In the genomic region with DNA sequence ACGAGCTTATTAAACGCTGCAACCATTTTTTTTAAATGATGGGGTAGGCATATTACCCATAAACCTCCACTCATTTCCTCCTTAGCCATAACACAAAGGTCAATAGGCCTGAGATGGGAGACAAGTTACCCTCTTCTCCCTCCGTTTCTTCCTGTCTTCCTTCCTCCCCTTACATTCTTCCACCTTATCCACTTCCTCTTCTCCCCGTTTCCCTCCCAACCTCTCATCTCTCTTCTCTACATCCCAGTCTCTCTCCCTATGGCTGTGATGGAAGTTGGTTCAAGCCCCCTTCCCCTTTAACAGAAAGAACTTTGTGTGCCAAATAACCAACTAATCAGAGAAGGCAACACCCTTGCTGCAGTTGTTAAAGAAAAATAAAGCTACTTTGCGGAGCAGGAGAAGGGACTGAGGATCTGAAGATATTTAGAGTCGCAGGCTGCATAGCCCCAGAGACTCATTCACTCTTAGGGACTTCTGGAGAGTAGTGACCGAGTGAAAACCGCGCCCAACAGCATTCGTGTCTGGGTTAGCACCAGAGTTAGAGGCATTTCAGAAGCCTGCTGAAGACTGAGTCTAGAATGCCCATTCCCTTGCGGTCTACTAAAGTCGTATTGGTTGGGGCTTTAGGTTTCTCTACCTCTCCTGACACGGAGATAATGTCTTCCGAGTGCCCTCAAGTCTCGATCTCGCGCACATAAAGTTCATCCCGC, we compare ENCODE assay signal across 9 mouse cellular contexts. TPM values are rescaled to one million over a fixed set of nuclear protein-coding genes. Genes with fewer than 3 reads are reported as not detected.
DNase-seq lines count a peak whose midpoint lies in the region; ATAC-seq and TF ChIP-seq lines count a peak whose summit lies in the region.
"Had no signal": no experiment of that assay in that cellular context is flagged by ENCODE, and none has a peak within 500 bp of the region (broad histone marks: within the 10 kb centered on the region; RNA-seq: fewer than 3 reads in every experiment).

No protein-coding gene starts in this region.

- peaks cover 60% of the 10 kb centered on the region for H3K4me1 ChIP-seq in kidney, embryonic 15.5 days
- H3K4me1 ChIP-seq in cortical plate, adult 2 months (ENCODE audit: control insufficient read depth, insufficient read depth, low read length): no peaks in the 10 kb centered on the region
- peaks cover 4% of the 10 kb centered on the region; the same call in 1 of the 2 replicates for H3K4me1 ChIP-seq in hindbrain, embryonic 11.5 days (replicated peaks; ENCODE audit: control insufficient read depth, insufficient read depth, low read length)
- H3K4me1 ChIP-seq in midbrain, embryonic 11.5 days (ENCODE audit: control insufficient read depth, insufficient read depth, low read length): peaks cover 29% of the 10 kb centered on the region

- peak overlapping the region; percentile 66 for H3K4me3 ChIP-seq in kidney, embryonic 15.5 days (replicated peaks)
- peak overlapping the region; percentile 40; the same call in 1 of the 2 replicates for H3K4me3 ChIP-seq in cortical plate, adult 2 months (ENCODE audit: insufficient read depth, low read length)
- H3K4me3 ChIP-seq in hindbrain, embryonic 11.5 days (ENCODE audit: low read depth, low read length): peak overlapping the region; percentile 72
- peak overlapping the region; percentile 56 for H3K4me3 ChIP-seq in midbrain, embryonic 11.5 days (ENCODE audit: low read depth, low read length)

- no peak; the same call in 1 of the 2 replicates for ATAC-seq in kidney, embryonic 15.5 days (replicated peaks; ENCODE audit: low FRiP score)
- ATAC-seq in hindbrain, embryonic 11.5 days (ENCODE audit: low FRiP score): peak; percentile 5; the same call in 1 of the 2 replicates
- ATAC-seq in midbrain, embryonic 11.5 days (ENCODE audit: low FRiP score): no peak

- no peaks in the 10 kb centered on the region; the same call in 1 of the 2 replicates for H3K36me3 ChIP-seq in kidney, embryonic 15.5 days
- no peaks in the 10 kb centered on the region for H3K36me3 ChIP-seq in hindbrain, embryonic 11.5 days (ENCODE audit: control insufficient read depth, insufficient read depth, low read length)
- no peaks in the 10 kb centered on the region for H3K36me3 ChIP-seq in midbrain, embryonic 11.5 days (ENCODE audit: control insufficient read depth, insufficient read depth, low read length)

- peaks cover 77% of the 10 kb centered on the region for H3K27me3 ChIP-seq in kidney, embryonic 15.5 days
- H3K27me3 ChIP-seq in hindbrain, embryonic 11.5 days (ENCODE audit: control insufficient read depth, insufficient read depth, low read length): peaks cover 14% of the 10 kb centered on the region
- H3K27me3 ChIP-seq in midbrain, embryonic 11.5 days (ENCODE audit: control insufficient read depth, insufficient read depth, low read length): peaks cover 59% of the 10 kb centered on the region

- WGBS in kidney, embryonic 15.5 days: 11% methylated on average over 18 of the region's 18 CpGs
- WGBS in hindbrain, embryonic 11.5 days: 13% methylated on average over 18 of the region's 18 CpGs
- WGBS in midbrain, embryonic 11.5 days: 8% methylated on average over 18 of the region's 18 CpGs

- H3K27ac ChIP-seq in kidney, embryonic 15.5 days: no peak overlapping the region
- no peak overlapping the region for H3K27ac ChIP-seq in cortical plate, adult 2 months (ENCODE audit: insufficient read depth, low read length)
- H3K27ac ChIP-seq in hindbrain, embryonic 11.5 days (ENCODE audit: low read depth, low read length): peak overlapping the region; percentile 45; the same call in 1 of the 2 replicates
- H3K27ac ChIP-seq in midbrain, embryonic 11.5 days (ENCODE audit: low read depth, low read length): no peak overlapping the region

- no peak for TF ChIP-seq CTCF in cortical plate, adult 2 months (IDR thresholded peaks at IDR 0.05; ENCODE audit: extremely low read depth, insufficient read depth, low read length)

- no peak for TF ChIP-seq POLR2A in cortical plate, adult 2 months (IDR thresholded peaks at IDR 0.05; ENCODE audit: extremely low read depth, insufficient read depth, low read length)

- H3K9me3 ChIP-seq in kidney, embryonic 15.5 days (replicated peaks): no peaks in the 10 kb centered on the region
- no peaks in the 10 kb centered on the region for H3K9me3 ChIP-seq in hindbrain, embryonic 11.5 days (ENCODE audit: control insufficient read depth, low read length)
- H3K9me3 ChIP-seq in midbrain, embryonic 11.5 days (ENCODE audit: control insufficient read depth, low read length): no peaks in the 10 kb centered on the region

- no peak for DNase-seq in kidney, adult 18-20 months
- DNase-seq in hindbrain, embryonic 11.5 days (ENCODE audit: low spot score): no peak
- DNase-seq in midbrain, embryonic 11.5 days (ENCODE audit: low spot score, missing footprints): peak; percentile 87
- no peak for DNase-seq in left cerebral cortex, adult 8-10 months (ENCODE audit: low spot score in 2 of 2)
- DNase-seq in natural killer cell, adult 2 months (ENCODE audit: low spot score in 2 of 2): no peak
- no peak for DNase-seq in spleen, adult 12 weeks (ENCODE audit: low spot score)

- H3K9ac ChIP-seq in kidney, embryonic 15.5 days: peak overlapping the region; percentile 22; the same call in 1 of the 2 replicates
- H3K9ac ChIP-seq in hindbrain, embryonic 11.5 days (ENCODE audit: low read depth, low read length): peak overlapping the region; percentile 48
- H3K9ac ChIP-seq in midbrain, embryonic 11.5 days (ENCODE audit: low read length): peak overlapping the region; percentile 58

- H3K4me2 ChIP-seq in kidney, embryonic 15.5 days: peak overlapping the region; percentile 87
- peak overlapping the region; percentile 87 for H3K4me2 ChIP-seq in hindbrain, embryonic 11.5 days (replicated peaks; ENCODE audit: low read depth, low read length)
- peak overlapping the region; percentile 86 for H3K4me2 ChIP-seq in midbrain, embryonic 11.5 days

RNA-seq across cellular contexts. Expression of a gene that starts 0.9 kb away (rescaled TPM):
- 22.8 and 24.1 TPM in 2 replicates for polyA plus RNA-seq in kidney, embryonic 15.5 days (2015; fragmentation: Nextera tagmentation; extraction: Ambion mirVana)
- 3.0 and 3.8 TPM in 2 replicates for polyA plus RNA-seq in cortical plate, adult 2 months (2012; rRNA removed)
- 102 and 111 TPM in 2 replicates for polyA plus RNA-seq in hindbrain, embryonic 11.5 days (2014; fragmentation: Nextera tagmentation; extraction: Ambion mirVana)
- 73.8 and 79.2 TPM in 2 replicates for polyA plus RNA-seq in midbrain, embryonic 11.5 days (2014; fragmentation: Nextera tagmentation; extraction: Ambion mirVana)
- total RNA-seq in left cerebral cortex, adult 8-10 months (2022): 1 to 10 TPM; 4.4 to 5.8 (median 4.9) TPM
- total RNA-seq: MEL had no signal
